Mouse (Mus musculus) forebrain, embryonic 15.5 days (tissue): ENCODE measurements around the gene Adcy6. TPM values are rescaled to one million over a fixed set of nuclear protein-coding genes. Genes with fewer than 3 reads are reported as not detected.

Experiments used
- ATAC-seq: fragments of 200-750 bp; cut with Nextera tagmentation; replicated peaks from 2 replicates; pipeline ENCODE4 v1.8.0; 2017; ENCODE audit warnings: mild to moderate bottlenecking, moderate TSS enrichment, moderate library complexity
- H3K27ac ChIP-seq: fragments of 300-500 bp; sonication (generic); replicated peaks from 2 replicates; pipeline ENCODE4 v1.5.1; 2015; ENCODE audit warnings: mild to moderate bottlenecking, inconsistent platforms
- H3K27me3 ChIP-seq: fragments of 300-500 bp; sonication (generic); 2 replicates; pipeline ENCODE4 v1.6.1; 2015; ENCODE audit warnings: inconsistent platforms
- H3K36me3 ChIP-seq: fragments of 300-500 bp; sonication (generic); 2 replicates; pipeline ENCODE4 v1.6.1; 2015; ENCODE audit warnings: mild to moderate bottlenecking, inconsistent platforms
- H3K4me1 ChIP-seq: fragments of 300-500 bp; sonication (generic); 2 replicates; pipeline ENCODE4 v1.6.1; 2015; ENCODE audit warnings: inconsistent platforms
- H3K4me2 ChIP-seq: fragments of 300-500 bp; sonication (generic); replicated peaks from 2 replicates; pipeline ENCODE4 v1.6.1; 2015; ENCODE audit warnings: mild to moderate bottlenecking, inconsistent platforms
- H3K4me3 ChIP-seq: fragments of 300-500 bp; sonication (generic); 2 replicates; pipeline ENCODE4 v1.5.1; 2015; ENCODE audit warnings: mild to moderate bottlenecking, inconsistent platforms
- H3K9ac ChIP-seq: fragments of 300-500 bp; sonication (generic); replicated peaks from 2 replicates; pipeline ENCODE4 v1.6.1; 2015; ENCODE audit warnings: mild to moderate bottlenecking, inconsistent platforms
- H3K9me3 ChIP-seq: fragments of 300-500 bp; sonication (generic); 2 replicates; pipeline ENCODE4 v1.6.1; 2016; ENCODE audit warnings: inconsistent platforms
- WGBS: fragments of 180-500 bp; shearing (Covaris S2); methylation state at CpG from one replicate; pipeline ENCODE4 v1.1.7; 2015; ENCODE audit warnings: mixed read lengths; 5-methylcytosine and 5-hydroxymethylcytosine counted together
- polyA plus RNA-seq: library from polyadenylated mRNA; unstranded; fragments of >200 nt; fragmentation: Nextera tagmentation; extraction: Ambion mirVana; gene quantifications from 2 replicates; pipeline ENCODE4 v1.2.1, GENCODE M21; 2015

Gene Adcy6
- polyA plus RNA-seq, 1 experiment from 2014 or later: 12.5 TPM

DNA sequence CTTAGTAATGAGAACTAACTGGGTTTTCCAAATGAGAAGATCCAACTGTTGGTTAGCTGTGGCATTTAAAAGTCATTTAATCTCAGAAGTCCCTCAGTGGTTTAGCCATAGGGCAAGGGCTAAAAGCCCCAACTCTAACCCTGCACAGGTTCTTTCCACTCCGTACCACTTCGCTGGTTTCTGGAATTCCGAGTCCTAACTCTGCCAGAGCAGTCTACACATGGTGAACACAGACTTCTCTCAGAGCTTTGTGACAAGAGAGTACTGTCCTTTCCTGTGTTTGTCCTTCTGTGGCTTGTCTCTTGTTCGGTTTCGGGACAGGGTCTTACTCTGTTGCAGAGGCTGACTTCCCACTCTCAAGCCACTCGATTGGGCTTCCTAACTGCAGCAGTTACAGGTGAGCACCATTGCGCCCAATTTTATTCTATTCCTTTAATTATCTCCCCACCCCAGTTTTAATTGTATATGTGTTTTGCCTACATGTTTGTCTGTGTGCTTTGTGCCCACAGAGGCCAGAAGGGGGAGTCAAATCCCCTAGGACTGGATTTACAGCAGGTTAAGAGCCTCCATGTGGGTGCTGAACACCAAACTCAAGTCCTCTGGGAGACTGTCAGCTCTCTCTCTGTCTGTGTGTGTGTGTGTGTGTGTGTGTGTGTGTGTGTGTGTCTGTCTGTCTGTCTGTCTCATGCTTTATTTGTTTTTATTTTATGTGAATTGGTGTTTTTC, 16.8 kb upstream of the Adcy6 start:
- WGBS: 78% methylated on average over 7 of the region's 7 CpGs
- no peaks in the 10 kb centered on the region for H3K36me3 ChIP-seq
- H3K4me3 ChIP-seq: no peak overlapping the region
- ATAC-seq: no peak
- no peak overlapping the region for H3K4me2 ChIP-seq
- no peak overlapping the region for H3K27ac ChIP-seq
- no peaks in the 10 kb centered on the region for H3K9me3 ChIP-seq
- no peak overlapping the region for H3K9ac ChIP-seq
- peaks cover 16% of the 10 kb centered on the region for H3K4me1 ChIP-seq
- peaks cover 11% of the 10 kb centered on the region; the same call in 1 of the 2 replicates for H3K27me3 ChIP-seq

GRCm38 (mm10) chr15:98626078-98626477, 16.2 kb upstream of the Adcy6 start:
- H3K27ac ChIP-seq: no peak overlapping the region
- H3K36me3 ChIP-seq: no peaks in the 10 kb centered on the region
- no peak overlapping the region for H3K4me2 ChIP-seq
- WGBS: 18% methylated on average over 8 of the region's 8 CpGs
- no peak overlapping the region for H3K4me3 ChIP-seq
- H3K9ac ChIP-seq: no peak overlapping the region
- no peak for ATAC-seq
- H3K27me3 ChIP-seq: peaks cover 11% of the 10 kb centered on the region; the same call in 1 of the 2 replicates
- H3K4me1 ChIP-seq: peaks cover 11% of the 10 kb centered on the region
- no peaks in the 10 kb centered on the region for H3K9me3 ChIP-seq

DNA sequence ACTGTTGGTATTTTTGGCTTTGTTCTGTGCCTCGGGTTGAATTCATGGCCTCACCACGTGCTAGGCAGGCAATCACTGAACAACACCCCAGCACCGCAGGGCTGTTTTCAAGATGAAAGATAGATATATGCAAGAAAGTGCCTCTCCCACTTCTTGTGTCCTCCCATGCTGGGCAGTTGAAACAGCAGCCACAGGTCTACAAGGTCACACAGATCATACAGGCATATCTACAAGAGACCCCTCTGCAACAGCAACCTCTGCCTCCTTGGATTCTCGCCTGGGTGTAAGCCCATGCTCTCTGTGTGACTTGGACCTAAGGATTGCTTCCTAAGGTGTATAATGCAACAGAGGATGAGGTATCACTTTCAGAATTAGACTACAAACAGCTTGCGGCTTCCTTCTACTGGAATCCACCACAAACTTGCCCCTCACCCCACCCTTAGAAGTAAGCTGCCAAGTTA, 13.5 kb upstream of the Adcy6 start:
- H3K9me3 ChIP-seq: no peaks in the 10 kb centered on the region
- H3K27me3 ChIP-seq: no peaks in the 10 kb centered on the region
- no peak overlapping the region for H3K27ac ChIP-seq
- no peak for ATAC-seq
- peaks cover 2% of the 10 kb centered on the region for H3K4me1 ChIP-seq
- no peaks in the 10 kb centered on the region for H3K36me3 ChIP-seq
- no peak overlapping the region for H3K9ac ChIP-seq
- H3K4me3 ChIP-seq: no peak overlapping the region
- no peak overlapping the region for H3K4me2 ChIP-seq
- 53% methylated on average over 5 of the region's 5 CpGs for WGBS

- ATAC-seq: no peak
- Histone ChIP-seq H3K27ac (no peak overlapping the region), H3K9ac (no peak overlapping the region), H3K4me3 (no peak overlapping the region), H3K36me3 (no peaks in the 10 kb centered on the region), H3K4me2 (no peak overlapping the region), H3K4me1 (no peaks in the 10 kb centered on the region), H3K27me3 (no peaks in the 10 kb centered on the region), H3K9me3 (no peaks in the 10 kb centered on the region)
- 10% methylated on average over 6 of the region's 6 CpGs for WGBS
These were observed 12.8 kb upstream of the Adcy6 start for GRCm38 (mm10) chr15:98622721-98623120.

- Histone ChIP-seq H3K27ac (no peak overlapping the region), H3K9me3 (no peaks in the 10 kb centered on the region), H3K36me3 (no peaks in the 10 kb centered on the region), H3K4me1 (no peaks in the 10 kb centered on the region), H3K4me3 (no peak overlapping the region), H3K4me2 (no peak overlapping the region), H3K27me3 (no peaks in the 10 kb centered on the region), H3K9ac (no peak overlapping the region)
- 4% methylated on average over 7 of the region's 7 CpGs for WGBS
- no peak for ATAC-seq
These were observed 12.3 kb upstream of the Adcy6 start for GRCm38 (mm10) chr15:98622199-98622598.

GRCm38 (mm10) chr15:98617176-98617537, 7.3 kb upstream of the Adcy6 start:
- 2% methylated on average over 12 of the region's 12 CpGs for WGBS
- Histone ChIP-seq H3K9me3 (no peaks in the 10 kb centered on the region), H3K27ac (no peak overlapping the region), H3K36me3 (no peaks in the 10 kb centered on the region), H3K4me1 (peaks cover 10% of the 10 kb centered on the region; the same call in 1 of the 2 replicates), H3K4me3 (no peak overlapping the region), H3K9ac (no peak overlapping the region), H3K27me3 (no peaks in the 10 kb centered on the region), H3K4me2 (no peak overlapping the region)
- no peak for ATAC-seq

GRCm38 (mm10) chr15:98616362-98617175, 6.7 kb upstream of the Adcy6 start:
- no peak overlapping the region for H3K4me2 ChIP-seq

GRCm38 (mm10) chr15:98615751-98616150, 5.9 kb upstream of the Adcy6 start:
- ATAC-seq: no peak

More at GRCm38 (mm10) chr15:98616362-98617175, 6.7 kb upstream of the Adcy6 start:
- Histone ChIP-seq H3K36me3 (no peaks in the 10 kb centered on the region), H3K27me3 (no peaks in the 10 kb centered on the region), H3K9me3 (no peaks in the 10 kb centered on the region), H3K9ac (no peak overlapping the region), H3K4me1 (peaks cover 10% of the 10 kb centered on the region; the same call in 1 of the 2 replicates), H3K4me3 (no peak overlapping the region), H3K27ac (no peak overlapping the region)
- 38% methylated on average over 20 of the region's 20 CpGs for WGBS
- no peak for ATAC-seq

GRCm38 (mm10) chr15:98614971-98615370, 5.1 kb upstream of the Adcy6 start:
- Histone ChIP-seq H3K27me3 (no peaks in the 10 kb centered on the region), H3K9me3 (no peaks in the 10 kb centered on the region), H3K4me1 (peaks cover 14% of the 10 kb centered on the region; the same call in 1 of the 2 replicates), H3K9ac (no peak overlapping the region), H3K27ac (no peak overlapping the region; the same call in 1 of the 2 replicates), H3K36me3 (no peaks in the 10 kb centered on the region), H3K4me2 (no peak overlapping the region), H3K4me3 (no peak overlapping the region)
- ATAC-seq: no peak
- WGBS: 53% methylated on average over 6 of the region's 6 CpGs

More at GRCm38 (mm10) chr15:98615751-98616150, 5.9 kb upstream of the Adcy6 start:
- Histone ChIP-seq H3K9ac (no peak overlapping the region), H3K27me3 (no peaks in the 10 kb centered on the region), H3K4me1 (peaks cover 10% of the 10 kb centered on the region; the same call in 1 of the 2 replicates), H3K36me3 (no peaks in the 10 kb centered on the region), H3K4me2 (no peak overlapping the region), H3K4me3 (no peak overlapping the region), H3K9me3 (no peaks in the 10 kb centered on the region), H3K27ac (no peak overlapping the region)
- WGBS: 65% methylated on average over 6 of the region's 6 CpGs

- H3K27ac ChIP-seq: no peak overlapping the region; the same call in 1 of the 2 replicates
- peaks cover 15% of the 10 kb centered on the region; the same call in 1 of the 2 replicates for H3K4me1 ChIP-seq
- H3K9me3 ChIP-seq: no peaks in the 10 kb centered on the region
- no peak overlapping the region for H3K9ac ChIP-seq
- H3K27me3 ChIP-seq: no peaks in the 10 kb centered on the region
- no peak for ATAC-seq
- H3K4me3 ChIP-seq: no peak overlapping the region
- H3K4me2 ChIP-seq: no peak overlapping the region
- 44% methylated on average over 9 of the region's 9 CpGs for WGBS
- H3K36me3 ChIP-seq: no peaks in the 10 kb centered on the region
These were observed 4.7 kb upstream of the Adcy6 start for GRCm38 (mm10) chr15:98614551-98614950.

GRCm38 (mm10) chr15:98612229-98612628, 2.4 kb upstream of the Adcy6 start:
- H3K4me1 ChIP-seq: peaks cover 32% of the 10 kb centered on the region
- no peak overlapping the region for H3K4me2 ChIP-seq
- no peaks in the 10 kb centered on the region for H3K27me3 ChIP-seq
- no peak for ATAC-seq
- H3K4me3 ChIP-seq: no peak overlapping the region
- 95% methylated on average over 3 of the region's 3 CpGs for WGBS
- no peaks in the 10 kb centered on the region for H3K9me3 ChIP-seq
- H3K36me3 ChIP-seq: no peaks in the 10 kb centered on the region
- no peak overlapping the region for H3K9ac ChIP-seq
- H3K27ac ChIP-seq: no peak overlapping the region

- Histone ChIP-seq H3K9ac (peak overlapping the region; percentile 92), H3K27me3 (no peaks in the 10 kb centered on the region), H3K9me3 (no peaks in the 10 kb centered on the region), H3K4me1 (peaks cover 35% of the 10 kb centered on the region), H3K4me3 (peak overlapping the region; percentile 83), H3K36me3 (no peaks in the 10 kb centered on the region), H3K27ac (peak overlapping the region; percentile 79), H3K4me2 (peak overlapping the region; percentile 90)
- WGBS: 4% methylated on average over 12 of the region's 12 CpGs
- no peak for ATAC-seq
These were observed 306 bp upstream of the Adcy6 start for GRCm38 (mm10) chr15:98610131-98610633.
